Mouse (Mus musculus) stomach, embryonic 15.5 days (tissue): ENCODE measurements around the gene Rab12. TPM values are rescaled to one million over a fixed set of nuclear protein-coding genes. Genes with fewer than 3 reads are reported as not detected.
A peak's percentile ranks its signal among the peaks of the same experiment; 100 is the strongest.

ENCODE experiments used
- ATAC-seq: fragments of 200-750 bp; cut with Nextera tagmentation; 2 replicates; pipeline ENCODE4 v1.8.0; 2017; ENCODE audit warnings: low read depth, moderate number of reproducible peaks, moderate TSS enrichment; ENCODE audit not compliant: insufficient read depth, low FRiP score
- H3K27ac ChIP-seq: fragments of 300-500 bp; sonication (generic); 2 replicates; pipeline ENCODE4 v1.5.1; 2015; ENCODE audit warnings: mild to moderate bottlenecking, inconsistent platforms
- H3K27me3 ChIP-seq: fragments of 300-500 bp; sonication (generic); replicated peaks from 2 replicates; pipeline ENCODE4 v1.6.1; 2015; ENCODE audit warnings: inconsistent platforms
- H3K36me3 ChIP-seq: fragments of 300-500 bp; sonication (generic); 2 replicates; pipeline ENCODE4 v1.6.1; 2015; ENCODE audit warnings: inconsistent platforms
- H3K4me1 ChIP-seq: fragments of 300-500 bp; sonication (generic); 2 replicates; pipeline ENCODE4 v1.6.1; 2015; ENCODE audit warnings: inconsistent platforms
- H3K4me2 ChIP-seq: fragments of 300-500 bp; sonication (generic); 2 replicates; pipeline ENCODE4 v1.6.1; 2015; ENCODE audit warnings: mild to moderate bottlenecking, inconsistent platforms
- H3K4me3 ChIP-seq: fragments of 300-500 bp; sonication (generic); replicated peaks from 2 replicates; pipeline ENCODE4 v1.5.1; 2015; ENCODE audit warnings: inconsistent platforms
- H3K9ac ChIP-seq: fragments of 300-500 bp; sonication (generic); 2 replicates; pipeline ENCODE4 v1.6.1; 2015; ENCODE audit warnings: inconsistent platforms
- H3K9me3 ChIP-seq: fragments of 300-500 bp; sonication (generic); 2 replicates; pipeline ENCODE4 v1.6.1; 2016; ENCODE audit warnings: inconsistent platforms
- WGBS: fragments of 180-500 bp; shearing (Covaris S2); methylation state at CpG from one replicate; pipeline ENCODE4 v1.1.7; 2015; 5-methylcytosine and 5-hydroxymethylcytosine counted together
- polyA plus RNA-seq: library from polyadenylated mRNA; unstranded; fragments of >200 nt; fragmentation: Nextera tagmentation; extraction: Ambion mirVana; gene quantifications from 2 replicates; pipeline ENCODE4 v1.2.1, GENCODE M21; 2015

The Rab12 gene
- polyA plus RNA-seq, 1 experiment from 2014 or later: 44.7 TPM

GRCm38 (mm10) chr17:66516953-66517352, 2.6 kb downstream of the Rab12 start:
- Histone ChIP-seq H3K4me2 (no peak overlapping the region), H3K27ac (no peak overlapping the region), H3K27me3 (no peaks in the 10 kb centered on the region), H3K9me3 (no peaks in the 10 kb centered on the region), H3K4me1 (peaks cover 12% of the 10 kb centered on the region), H3K9ac (no peak overlapping the region), H3K4me3 (no peak overlapping the region), H3K36me3 (no peaks in the 10 kb centered on the region)
- no peak for ATAC-seq
- 85% methylated on average over 4 of the region's 4 CpGs for WGBS

GRCm38 (mm10) chr17:66514288-66514995, 5.1 kb downstream of the Rab12 start:
- Histone ChIP-seq H3K27me3 (no peaks in the 10 kb centered on the region), H3K9ac (no peak overlapping the region), H3K4me1 (peaks cover 19% of the 10 kb centered on the region), H3K27ac (no peak overlapping the region), H3K9me3 (no peaks in the 10 kb centered on the region), H3K36me3 (0 out of 2 replicates have a peak, but pooled peaks cover 1% of the 10 kb centered on the region), H3K4me3 (no peak overlapping the region), H3K4me2 (no peak overlapping the region)
- 88% methylated on average over 10 of the region's 10 CpGs for WGBS
- ATAC-seq: no peak

- H3K27me3 ChIP-seq: no peaks in the 10 kb centered on the region
- H3K36me3 ChIP-seq: 0 out of 2 replicates have a peak, but pooled peaks cover 3% of the 10 kb centered on the region
- H3K27ac ChIP-seq: no peak overlapping the region
- H3K9me3 ChIP-seq: no peaks in the 10 kb centered on the region
- no peak for ATAC-seq
- no peak overlapping the region for H3K4me2 ChIP-seq
- 70% methylated on average over 15 of the region's 15 CpGs for WGBS
- no peak overlapping the region for H3K4me3 ChIP-seq
- H3K4me1 ChIP-seq: peaks cover 12% of the 10 kb centered on the region
- no peak overlapping the region for H3K9ac ChIP-seq
These were observed 7.2 kb downstream of the Rab12 start for GRCm38 (mm10) chr17:66512202-66512956.

GRCm38 (mm10) chr17:66510221-66510683, 9.3 kb downstream of the Rab12 start:
- 17% methylated on average over 10 of the region's 10 CpGs for WGBS
- ATAC-seq: peak; percentile 72; the same call in 1 of the 2 replicates
- Histone ChIP-seq H3K9me3 (no peaks in the 10 kb centered on the region), H3K36me3 (peaks cover 8% of the 10 kb centered on the region; the same call in 1 of the 2 replicates), H3K27ac (peak overlapping the region; percentile 32; the same call in 1 of the 2 replicates), H3K4me1 (peaks cover 12% of the 10 kb centered on the region), H3K9ac (no peak overlapping the region), H3K4me3 (no peak overlapping the region), H3K27me3 (no peaks in the 10 kb centered on the region), H3K4me2 (no peak overlapping the region)

GRCm38 (mm10) chr17:66507049-66507954, 12.2 kb downstream of the Rab12 start:
- peak overlapping the region; percentile 16; the same call in 1 of the 2 replicates for H3K27ac ChIP-seq
- ATAC-seq: no peak; the same call in 1 of the 2 replicates
- peaks cover 12% of the 10 kb centered on the region for H3K4me1 ChIP-seq
- no peaks in the 10 kb centered on the region for H3K27me3 ChIP-seq
- no peak overlapping the region for H3K4me3 ChIP-seq
- no peaks in the 10 kb centered on the region for H3K9me3 ChIP-seq
- no peak overlapping the region for H3K9ac ChIP-seq
- peaks cover 11% of the 10 kb centered on the region for H3K36me3 ChIP-seq
- WGBS: 76% methylated on average over 9 of the region's 9 CpGs
- no peak overlapping the region for H3K4me2 ChIP-seq

- ATAC-seq: no peak
- H3K9ac ChIP-seq: no peak overlapping the region
- H3K4me2 ChIP-seq: no peak overlapping the region
- peaks cover 2% of the 10 kb centered on the region; the same call in 1 of the 2 replicates for H3K4me1 ChIP-seq
- H3K27me3 ChIP-seq: no peaks in the 10 kb centered on the region
- no peak overlapping the region for H3K27ac ChIP-seq
- WGBS: 79% methylated on average over 8 of the region's 8 CpGs
- peaks cover 17% of the 10 kb centered on the region for H3K36me3 ChIP-seq
- H3K4me3 ChIP-seq: no peak overlapping the region
- H3K9me3 ChIP-seq: no peaks in the 10 kb centered on the region
These were observed 14.6 kb downstream of the Rab12 start for GRCm38 (mm10) chr17:66504964-66505363.

GRCm38 (mm10) chr17:66504248-66504647, 15.3 kb downstream of the Rab12 start:
- no peak for ATAC-seq
- peaks cover 21% of the 10 kb centered on the region for H3K36me3 ChIP-seq
- H3K4me1 ChIP-seq: no peaks in the 10 kb centered on the region
- H3K4me2 ChIP-seq: no peak overlapping the region
- H3K4me3 ChIP-seq: no peak overlapping the region
- H3K27ac ChIP-seq: no peak overlapping the region
- WGBS: 89% methylated on average over 2 of the region's 2 CpGs
- no peaks in the 10 kb centered on the region for H3K9me3 ChIP-seq
- H3K9ac ChIP-seq: no peak overlapping the region
- no peaks in the 10 kb centered on the region for H3K27me3 ChIP-seq

- no peaks in the 10 kb centered on the region for H3K4me1 ChIP-seq
- no peak overlapping the region for H3K27ac ChIP-seq
- no peak overlapping the region for H3K9ac ChIP-seq
- no peak for ATAC-seq
- H3K27me3 ChIP-seq: no peaks in the 10 kb centered on the region
- H3K4me3 ChIP-seq: no peak overlapping the region
- peaks cover 24% of the 10 kb centered on the region for H3K36me3 ChIP-seq
- no peak overlapping the region for H3K4me2 ChIP-seq
- H3K9me3 ChIP-seq: no peaks in the 10 kb centered on the region
- WGBS: 86% methylated on average over 9 of the region's 9 CpGs
These were observed 16.1 kb downstream of the Rab12 start for GRCm38 (mm10) chr17:66503466-66503865.

- H3K36me3 ChIP-seq: peaks cover 27% of the 10 kb centered on the region
- H3K9ac ChIP-seq: no peak overlapping the region
- no peak for ATAC-seq
- no peak overlapping the region for H3K4me2 ChIP-seq
- H3K27ac ChIP-seq: no peak overlapping the region
- no peaks in the 10 kb centered on the region for H3K27me3 ChIP-seq
- no peaks in the 10 kb centered on the region for H3K4me1 ChIP-seq
- 78% methylated on average over 6 of the region's 6 CpGs for WGBS
- no peak overlapping the region for H3K4me3 ChIP-seq
- no peaks in the 10 kb centered on the region for H3K9me3 ChIP-seq
These were observed 16.7 kb downstream of the Rab12 start for GRCm38 (mm10) chr17:66502865-66503264.

GRCm38 (mm10) chr17:66498598-66498997, 20.9 kb downstream of the Rab12 start:
- Histone ChIP-seq H3K9ac (no peak overlapping the region), H3K9me3 (no peaks in the 10 kb centered on the region), H3K4me2 (no peak overlapping the region), H3K4me1 (no peaks in the 10 kb centered on the region), H3K36me3 (peaks cover 51% of the 10 kb centered on the region), H3K4me3 (no peak overlapping the region), H3K27me3 (no peaks in the 10 kb centered on the region), H3K27ac (no peak overlapping the region)
- no peak for ATAC-seq
- WGBS: 82% methylated on average over 14 of the region's 14 CpGs

- ATAC-seq: no peak
- H3K4me2 ChIP-seq: no peak overlapping the region
- H3K9me3 ChIP-seq: no peaks in the 10 kb centered on the region
- no peak overlapping the region for H3K4me3 ChIP-seq
- 86% methylated on average over 9 of the region's 9 CpGs for WGBS
- H3K36me3 ChIP-seq: peaks cover 51% of the 10 kb centered on the region
- no peaks in the 10 kb centered on the region for H3K27me3 ChIP-seq
- no peak overlapping the region for H3K27ac ChIP-seq
- no peaks in the 10 kb centered on the region for H3K4me1 ChIP-seq
- H3K9ac ChIP-seq: no peak overlapping the region
These were observed 22.9 kb downstream of the Rab12 start for GRCm38 (mm10) chr17:66496589-66496988.
